Mouse (Mus musculus) embryonic stem cell, embryonic (primary cell): ENCODE results near the gene Slc7a9.

Source experiments
- CTCF ChIA-PET, 4 experiments: fragments of 300-600 bp in 2 of 4; fragments of 350-600 bp in 2 of 4; sonication (Branson Sonifier 250); formaldehyde crosslinking; loops; one replicate each; lab custom pipeline; 2022; ENCODE audit warnings: inconsistent platforms in 2 of 4; lab: Charles Lee
- POLR2A ChIA-PET, 4 experiments: fragments of 300-600 bp in 2 of 4; fragments of 350-600 bp in 2 of 4; sonication (Branson Sonifier 250); formaldehyde crosslinking; loops; one replicate each; lab custom pipeline; 2022; ENCODE audit warnings: antibody characterized with exemption in 4 of 4, inconsistent platforms in 1 of 4; lab: Charles Lee

Slc7a9 gene

GRCm38 (mm10) chr7:35485126-35485525 is 36.5 kb downstream of the Slc7a9 start:
- ChIA-PET CTCF (interaction anchor here in 1 of 4 experiments (0.5 kb wide), 1 partner anchor 114 kb away, joined by 3 read pairs; no protein-coding TSS in a partner anchor), POLR2A (interaction anchor here in 1 of 4 experiments (1.5 to 3.3 kb wide), 2 partner anchors 16 to 50 kb away, joined by 3 to 16 read pairs; no protein-coding TSS in a partner anchor)

- CTCF ChIA-PET, result no interaction called here
- POLR2A ChIA-PET, result interaction anchor here in 1 of 4 experiments (1.1 to 3.3 kb wide), 4 partner anchors 12 to 44 kb away, joined by 3 to 16 read pairs (median 4); no protein-coding TSS in a partner anchor
Observed at GRCm38 (mm10) chr7:35486553-35486952, 38.0 kb downstream of the Slc7a9 start.

- POLR2A ChIA-PET, result interaction anchor here in 2 of 4 experiments (0.6 to 1.7 kb wide), 2 partner anchors 25 to 116 kb away, joined by 3 to 5 read pairs; no protein-coding TSS in a partner anchor
- CTCF ChIA-PET, result no interaction called here
Observed at GRCm38 (mm10) chr7:35490186-35490585, 41.6 kb downstream of the Slc7a9 start.

GRCm38 (mm10) chr7:35491005-35491404 is 42.4 kb downstream of the Slc7a9 start:
- POLR2A ChIA-PET, result no interaction called here
- CTCF ChIA-PET, result no interaction called here

- POLR2A ChIA-PET, result no interaction called here
- CTCF ChIA-PET, result interaction anchor here in 1 of 4 experiments (1.0 kb wide), 1 partner anchor 131 kb away, joined by 3 read pairs; no protein-coding TSS in a partner anchor
Observed at GRCm38 (mm10) chr7:35497516-35497915, 48.9 kb downstream of the Slc7a9 start.

GRCm38 (mm10) chr7:35501995-35502394 is 53.4 kb downstream of the Slc7a9 start:
- ChIA-PET POLR2A (interaction anchor here in 2 of 4 experiments (0.7 to 3.0 kb wide), 7 partner anchors 13 to 232 kb away, joined by 3 to 16 read pairs (median 4); partner anchors contain the start of genes Cep89 (in 1 of the 2) and Faap24 (in 1 of the 2)), CTCF (interaction anchor here in 2 of 4 experiments (1.0 to 1.3 kb wide), 6 partner anchors 13 to 108 kb away, joined by 3 to 4 read pairs (median 3); no protein-coding TSS in a partner anchor)
